Mouse (Mus musculus): ENCODE results near the gene Tspan5.

DNA sequence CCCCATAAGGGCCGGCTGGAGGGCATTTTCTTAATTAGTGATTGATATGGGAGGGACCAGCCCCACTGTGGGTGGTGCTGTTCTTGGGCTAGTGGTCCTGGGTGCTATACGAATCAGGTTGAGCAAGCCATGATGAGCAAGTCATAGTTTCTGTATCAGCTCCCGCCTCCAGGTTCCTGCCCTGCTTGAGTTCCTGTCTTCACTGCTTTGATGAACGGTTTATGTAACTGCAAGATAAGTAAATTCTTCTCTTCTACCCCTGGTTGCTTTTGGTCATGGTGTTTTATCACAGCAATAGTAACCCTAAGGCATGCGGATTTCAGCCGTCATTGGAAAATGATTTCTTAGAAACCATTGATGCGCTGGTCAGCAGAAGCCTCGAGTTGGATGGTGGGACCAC, 4.6 kb downstream of the Tspan5 start:
- TF ChIP-seq CTCF (IDR thresholded peaks at IDR 0.05; ENCODE audit: low read depth) = no peak
- no peak for TF ChIP-seq EP300 (IDR thresholded peaks at IDR 0.05; ENCODE audit: low read depth)
